Mouse (Mus musculus) thymus, adult 2 months (tissue): ENCODE data around the gene Clec3a. TPM values are rescaled to one million over a fixed set of nuclear protein-coding genes. Genes with fewer than 3 reads are reported as not detected.

ENCODE experiments used
- DNase-seq: peaks from one replicate; pipeline ENCODE4 v3.0.0; 2021
- H3K27ac ChIP-seq: fragments of 200-500 bp; 2 replicates; pipeline ENCODE4 v1.5.1; 2012; ENCODE audit warnings: low read length, control low read depth; ENCODE audit not compliant: control insufficient read depth, insufficient read depth
- H3K27me3 ChIP-seq: fragments of 200-500 bp; 2 replicates; pipeline ENCODE4 v1.6.1; 2012; ENCODE audit warnings: mild to moderate bottlenecking, low read length, moderate library complexity, mixed read lengths; ENCODE audit not compliant: control insufficient read depth, insufficient read depth
- H3K36me3 ChIP-seq: fragments of 200-500 bp; 2 replicates; pipeline ENCODE4 v1.6.1; 2012; ENCODE audit warnings: mild to moderate bottlenecking, low read length, moderate library complexity; ENCODE audit not compliant: control insufficient read depth, insufficient read depth
- H3K4me1 ChIP-seq: fragments of 200-500 bp; replicated peaks from 2 replicates; pipeline ENCODE4 v1.6.1; 2012; ENCODE audit warnings: low read length; ENCODE audit not compliant: control insufficient read depth, insufficient read depth
- H3K4me3 ChIP-seq: fragments of 200-500 bp; 2 replicates; pipeline ENCODE4 v1.5.1; 2012; ENCODE audit warnings: mild to moderate bottlenecking, low read length, control low read depth, moderate library complexity; ENCODE audit not compliant: control insufficient read depth, insufficient read depth
- CTCF ChIP-seq: fragments of 200-500 bp; IDR thresholded peaks from 2 replicates; pipeline ENCODE4 v1.5.1; 2012; ENCODE audit warnings: mild to moderate bottlenecking, control low read depth, low read length, moderate library complexity, borderline replicate concordance; ENCODE audit not compliant: control insufficient read depth, poor library complexity, insufficient read depth; ENCODE audit errors: extremely low read depth
- POLR2A ChIP-seq: fragments of 200-500 bp; IDR thresholded peaks from 2 replicates; pipeline ENCODE4 v1.6.1; 2012; ENCODE audit warnings: mild to moderate bottlenecking, low read length, control low read depth, moderate library complexity; ENCODE audit not compliant: control insufficient read depth, poor library complexity, insufficient read depth; ENCODE audit errors: extremely low read depth
- WGBS: fragments of 180-500 bp; shearing (Covaris S2); methylation state at CpG from one replicate; pipeline ENCODE4 v1.1.7; 2018; 5-methylcytosine and 5-hydroxymethylcytosine counted together
- polyA plus RNA-seq: library from polyadenylated mRNA; depleted of rRNA; stranded (reverse); fragments of >200 nt; gene quantifications from 2 replicates; pipeline ENCODE4 v1.2.3, GENCODE M21; 2012; rRNA removed

Gene Clec3a
- polyA plus RNA-seq, 1 experiment = not detected

DNA sequence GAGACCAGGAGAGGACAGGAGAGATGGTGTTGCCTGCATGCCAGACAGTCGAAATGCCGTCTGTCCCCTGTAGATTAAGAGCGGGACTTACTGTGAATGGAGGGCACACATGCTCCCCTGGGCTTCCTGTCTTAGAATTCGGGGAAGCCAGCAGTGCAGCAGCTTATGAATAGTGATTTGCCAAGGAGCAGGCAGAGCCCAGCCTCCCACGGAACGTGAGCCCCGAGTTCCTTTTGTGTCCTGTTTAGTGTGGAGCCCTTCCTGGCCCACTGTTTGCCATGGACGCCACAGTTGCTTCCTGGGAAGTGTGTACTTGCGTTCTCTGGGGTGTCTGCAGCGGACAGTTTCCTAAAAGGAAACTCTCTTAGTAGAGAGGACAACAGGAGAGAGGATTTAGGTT is 45.4 kb downstream of the Clec3a start:
- 69% methylated on average over 10 of the region's 10 CpGs for WGBS
- DNase-seq = no peak
- H3K4me1 ChIP-seq = no peaks in the 10 kb centered on the region
- no peaks in the 10 kb centered on the region for H3K36me3 ChIP-seq
- no peak overlapping the region for H3K4me3 ChIP-seq
- TF ChIP-seq POLR2A = no peak
- no peak for TF ChIP-seq CTCF
- H3K27me3 ChIP-seq = no peaks in the 10 kb centered on the region
- H3K27ac ChIP-seq = no peak overlapping the region

GRCm38 (mm10) chr8:114468526-114469207 is 50.8 kb downstream of the Clec3a start:
- no peak overlapping the region for H3K27ac ChIP-seq

GRCm38 (mm10) chr8:114469208-114469590 is 51.3 kb downstream of the Clec3a start:
- Histone ChIP-seq H3K27ac (no peak overlapping the region), H3K4me3 (no peak overlapping the region), H3K27me3 (no peaks in the 10 kb centered on the region), H3K4me1 (no peaks in the 10 kb centered on the region), H3K36me3 (no peaks in the 10 kb centered on the region)
- 97% methylated on average over 10 of the region's 10 CpGs for WGBS
- TF ChIP-seq POLR2A (no peak), CTCF (no peak)
- DNase-seq = no peak

More at GRCm38 (mm10) chr8:114468526-114469207, 50.8 kb downstream of the Clec3a start:
- TF ChIP-seq CTCF (no peak), POLR2A (no peak)
- no peaks in the 10 kb centered on the region for H3K36me3 ChIP-seq
- H3K27me3 ChIP-seq = no peaks in the 10 kb centered on the region
- no peaks in the 10 kb centered on the region for H3K4me1 ChIP-seq
- WGBS = 98% methylated on average over 21 of the region's 21 CpGs
- DNase-seq = no peak
- H3K4me3 ChIP-seq = no peak overlapping the region

DNA sequence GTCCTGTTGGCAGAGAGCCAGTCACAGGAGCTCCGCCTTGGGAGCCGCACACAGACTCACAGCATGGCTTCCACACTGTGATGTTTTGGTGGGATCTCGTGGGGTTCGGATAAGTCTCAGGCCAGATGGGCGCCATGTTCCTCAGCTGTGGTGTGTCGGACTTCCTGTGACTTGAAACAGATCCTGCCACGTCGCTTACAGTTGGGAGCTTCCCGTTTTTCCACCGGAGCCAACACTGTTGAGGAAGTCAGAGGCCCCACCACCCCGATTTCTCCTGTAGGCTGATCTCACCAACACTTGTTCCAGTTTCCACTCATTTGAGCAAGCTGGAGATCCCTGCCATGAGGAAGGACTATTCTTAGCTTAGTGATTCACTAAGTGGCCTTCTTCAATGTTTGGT is 55.7 kb downstream of the Clec3a start:
- Histone ChIP-seq H3K27ac (no peak overlapping the region), H3K4me3 (no peak overlapping the region), H3K27me3 (no peaks in the 10 kb centered on the region), H3K36me3 (no peaks in the 10 kb centered on the region), H3K4me1 (no peaks in the 10 kb centered on the region)
- TF ChIP-seq POLR2A (no peak), CTCF (no peak)
- 89% methylated on average over 11 of the region's 11 CpGs for WGBS
- DNase-seq = no peak

Other genes with a start within 250 kb of the Clec3a start
- gene Vat1l, start 212.5 kb upstream of the Clec3a start, polyA plus RNA-seq = 0.24 and 0.32 TPM in 2 replicates
- 8.4 and 8.8 TPM in 2 replicates for gene Wwox, start 21.6 kb downstream of the Clec3a start, polyA plus RNA-seq